Mouse (Mus musculus) myocyte (in vitro differentiated cells): ENCODE measurements around the gene Slc24a3.

Experiments used
- MAX ChIP-seq: IDR thresholded peaks from one replicate; pipeline ENCODE4 v1.6.1; 2011; ENCODE audit warnings: low read depth, mild to moderate bottlenecking, control low read depth
- MYOD1 ChIP-seq, 3 experiments: IDR thresholded peaks; one replicate each; pipeline ENCODE4 v1.6.1; 2011; ENCODE audit warnings: control low read depth in 2 of 3, low read depth in 2 of 3, mild to moderate bottlenecking in 2 of 3, moderate library complexity in 1 of 3; ENCODE audit not compliant: insufficient read length in 2 of 3, control insufficient read depth in 1 of 3
- POLR2A ChIP-seq: IDR thresholded peaks from one replicate; pipeline ENCODE4 v1.6.1; 2011; ENCODE audit warnings: low read depth, mild to moderate bottlenecking, control low read depth, moderate library complexity; ENCODE audit not compliant: insufficient read length

GRCm38 (mm10) chr2:145686017-145686416 lies 518.5 kb downstream of the Slc24a3 start:
- TF ChIP-seq POLR2A (no peak), MAX (no peak), MYOD1 (IDR thresholded peaks at IDR 0.05; ENCODE audit: control insufficient read depth in 1 of 3, insufficient read length in 2 of 3, low read depth in 2 of 3) (no peak)
